Mouse (Mus musculus) layer of hippocampus, postnatal 14 days (tissue): ENCODE results near the gene Abcb8. TPM values are rescaled to one million over a fixed set of nuclear protein-coding genes. Genes with fewer than 3 reads are reported as not detected.

ENCODE experiments used
- DNase-seq, 2 experiments: peaks; one replicate each; pipeline ENCODE4 v3.0.0; 2021 to 2022; ENCODE audit warnings: low spot score in 2 of 2, mixed read lengths in 1 of 2
- total RNA-seq, 2 experiments: library from RNA; stranded (reverse); gene quantifications; 2 replicates each; pipeline ENCODE4 v1.2.3; 2021

The Abcb8 gene
- total RNA-seq, 2 experiments from 2014 or later = 43.0 to 54.1 TPM

- no peak for DNase-seq
Observed at GRCm38 (mm10) chr5:24365528-24365927, 27.9 kb upstream of the Abcb8 start.

DNA sequence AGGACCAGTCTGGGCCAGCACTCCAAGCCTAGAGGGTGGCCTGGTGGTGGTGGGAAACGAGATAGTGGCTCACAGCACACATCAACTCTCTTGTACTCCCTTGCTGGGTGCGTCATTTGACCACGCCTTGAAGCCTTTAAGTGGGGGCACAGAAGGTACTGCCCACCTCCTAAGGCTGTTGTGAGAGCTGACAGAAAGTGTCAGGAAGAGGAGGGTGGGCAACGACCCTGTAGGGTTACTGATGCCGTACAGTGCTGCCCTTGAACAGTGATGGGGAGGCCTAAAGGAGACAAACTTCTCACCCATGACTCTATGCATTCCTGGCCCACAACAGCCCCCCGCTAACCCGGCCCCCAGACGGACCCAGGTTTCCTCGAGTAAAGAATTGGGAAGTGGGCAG lies 27.0 kb upstream of the Abcb8 start:
- DNase-seq = no peak

DNA sequence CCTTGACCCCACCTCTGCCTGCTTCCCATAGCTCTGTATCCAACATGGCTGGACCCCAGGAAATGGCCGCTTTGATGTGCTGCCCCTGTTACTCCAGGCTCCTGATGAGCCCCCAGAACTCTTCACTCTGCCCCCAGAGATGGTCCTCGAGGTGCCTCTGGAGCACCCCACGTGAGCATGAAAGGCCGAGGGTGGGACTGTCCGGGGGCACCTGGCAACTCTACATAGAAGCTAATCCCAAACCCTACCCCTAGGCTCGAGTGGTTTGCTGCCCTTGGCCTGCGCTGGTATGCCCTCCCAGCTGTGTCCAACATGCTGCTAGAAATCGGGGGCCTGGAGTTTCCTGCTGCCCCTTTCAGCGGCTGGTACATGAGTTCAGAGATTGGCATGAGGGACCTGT lies 23.7 kb upstream of the Abcb8 start:
- no peak for DNase-seq

GRCm38 (mm10) chr5:24373807-24374206 lies 19.7 kb upstream of the Abcb8 start:
- no peak for DNase-seq

DNA sequence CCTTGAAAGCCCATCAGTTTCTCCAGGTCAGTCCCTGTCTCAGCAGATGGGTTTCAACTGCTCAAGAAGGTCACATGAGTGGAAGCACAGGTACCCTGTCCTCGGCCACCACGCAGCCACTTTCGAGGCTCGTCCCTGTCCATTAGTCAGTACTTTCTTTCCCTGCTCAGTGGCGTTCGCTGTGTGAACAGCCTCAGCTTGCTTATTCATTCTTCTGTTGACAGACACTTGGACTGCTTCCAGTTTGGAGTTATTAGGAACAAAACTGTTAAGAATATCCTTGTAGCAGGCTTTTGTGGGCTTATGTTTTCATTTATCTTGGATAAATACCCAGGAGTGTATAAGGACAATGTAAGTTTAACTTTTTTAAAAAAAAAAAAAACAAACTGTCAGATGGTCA lies 19.2 kb upstream of the Abcb8 start:
- DNase-seq = peak in 1 of 2 experiments; percentile 64

DNA sequence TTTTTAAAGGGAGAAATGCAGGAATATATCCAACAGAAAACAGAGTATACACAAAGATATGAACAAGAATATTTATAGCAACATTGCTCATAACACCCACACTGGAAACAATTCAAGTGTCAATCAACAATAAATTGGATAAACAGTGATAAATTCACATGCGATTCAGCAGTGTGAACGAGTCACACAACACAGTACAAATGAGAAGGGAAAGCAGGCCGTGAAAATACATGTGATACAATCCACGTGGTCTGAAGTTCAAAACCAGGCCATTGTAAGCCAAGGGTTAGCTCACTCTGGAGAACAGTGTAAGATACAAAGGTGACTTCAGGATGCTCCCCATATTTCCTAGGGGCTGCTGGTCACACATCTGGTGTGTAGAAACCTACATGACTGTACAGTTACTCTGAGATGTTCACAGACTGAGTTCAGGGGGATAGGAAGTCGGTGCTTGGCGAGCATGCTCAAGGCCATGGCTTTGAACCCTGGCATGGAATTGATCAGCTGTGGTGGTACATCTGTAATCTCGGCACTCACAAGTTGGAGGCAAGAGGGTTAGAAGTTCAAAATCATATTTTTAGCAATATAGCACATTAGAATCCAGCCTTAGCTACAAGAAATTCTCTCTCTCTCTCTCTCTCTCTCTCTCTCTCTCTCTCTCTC lies 18.7 kb upstream of the Abcb8 start:
- no peak for DNase-seq

- DNase-seq = no peak
Observed at GRCm38 (mm10) chr5:24378700-24379099, 14.8 kb upstream of the Abcb8 start.

DNA sequence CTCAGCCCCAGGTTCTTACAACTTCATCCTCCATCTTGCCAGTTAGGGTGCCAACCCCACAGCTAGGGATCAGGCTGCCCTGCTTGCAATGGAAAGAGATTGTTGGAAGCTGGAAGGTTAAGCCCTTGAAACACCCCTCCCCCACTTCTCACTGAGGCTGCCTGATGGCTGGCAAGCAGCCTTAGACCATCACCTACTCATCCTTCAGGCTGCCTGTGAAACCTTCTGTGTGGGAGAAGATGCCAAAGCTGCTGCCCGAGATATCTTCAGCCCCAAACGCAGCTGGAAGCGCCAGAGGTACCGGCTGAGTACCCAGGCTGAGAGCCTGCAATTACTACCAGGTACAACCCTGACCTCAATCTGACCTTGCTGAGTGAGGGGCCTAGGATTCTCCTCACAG lies 14.0 kb upstream of the Abcb8 start:
- DNase-seq = no peak

GRCm38 (mm10) chr5:24380499-24380898 lies 13.0 kb upstream of the Abcb8 start:
- no peak for DNase-seq

GRCm38 (mm10) chr5:24381486-24381885 lies 12.0 kb upstream of the Abcb8 start:
- DNase-seq = no peak

DNA sequence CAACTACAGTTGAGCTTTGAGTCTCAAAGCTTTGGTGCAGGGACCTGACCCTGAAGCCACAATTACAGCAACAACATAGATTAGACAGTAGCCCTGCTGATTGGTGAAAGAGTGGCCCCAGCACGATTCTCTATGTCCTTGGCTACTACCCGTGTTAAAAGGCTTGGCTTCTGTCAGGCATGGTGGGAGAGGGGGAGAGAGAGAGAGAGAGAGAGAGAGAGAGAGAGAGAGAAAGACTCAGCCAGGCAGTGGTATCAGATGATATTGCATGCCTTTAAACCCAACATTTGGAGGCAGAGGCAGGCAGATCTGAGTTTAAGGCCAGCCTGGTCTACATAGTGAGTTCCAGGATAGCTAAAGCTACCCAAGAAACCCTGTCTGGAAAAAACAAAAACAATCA lies 11.5 kb upstream of the Abcb8 start:
- DNase-seq = no peak

DNA sequence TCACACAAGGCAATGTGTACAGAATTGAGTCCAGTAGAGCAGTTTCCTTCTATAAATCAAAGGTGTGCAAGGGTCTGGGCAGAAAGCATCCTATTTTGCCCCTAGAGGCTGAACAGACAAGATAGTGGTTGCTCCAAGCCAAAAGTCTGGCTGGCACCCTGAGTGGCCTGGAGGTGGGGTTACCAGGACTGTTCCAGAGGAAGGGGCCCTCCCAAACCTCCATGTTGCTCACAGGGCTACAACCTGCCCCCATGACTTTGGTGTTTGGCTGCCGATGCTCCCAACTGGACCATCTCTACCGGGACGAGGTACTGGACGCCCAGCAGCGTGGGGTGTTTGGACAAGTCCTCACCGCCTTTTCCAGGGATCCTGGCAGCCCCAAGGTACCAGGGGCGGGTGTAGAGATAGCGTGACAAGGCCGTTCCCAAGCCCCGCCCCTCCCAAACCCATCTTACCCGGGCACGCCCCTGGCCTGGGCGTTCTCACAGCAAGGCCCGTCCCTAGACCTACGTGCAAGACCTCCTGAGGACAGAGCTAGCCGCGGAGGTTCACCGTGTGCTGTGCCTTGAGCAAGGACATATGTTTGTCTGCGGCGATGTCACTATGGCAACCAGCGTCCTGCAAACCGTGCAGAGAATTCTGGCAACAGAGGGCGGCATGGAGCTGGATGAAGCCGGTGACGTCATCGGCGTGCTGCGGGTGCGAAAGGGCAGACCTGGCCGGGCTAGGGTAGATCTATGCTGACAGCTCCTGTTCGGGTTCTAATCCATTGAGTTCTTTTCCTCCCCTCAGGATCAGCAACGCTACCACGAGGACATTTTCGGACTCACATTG lies 10.2 kb upstream of the Abcb8 start:
- peak; percentile 91 for DNase-seq

GRCm38 (mm10) chr5:24384407-24384806 lies 9.1 kb upstream of the Abcb8 start:
- DNase-seq = peak; percentile 32 to 51

GRCm38 (mm10) chr5:24385374-24385773 lies 8.1 kb upstream of the Abcb8 start:
- DNase-seq = no peak

DNA sequence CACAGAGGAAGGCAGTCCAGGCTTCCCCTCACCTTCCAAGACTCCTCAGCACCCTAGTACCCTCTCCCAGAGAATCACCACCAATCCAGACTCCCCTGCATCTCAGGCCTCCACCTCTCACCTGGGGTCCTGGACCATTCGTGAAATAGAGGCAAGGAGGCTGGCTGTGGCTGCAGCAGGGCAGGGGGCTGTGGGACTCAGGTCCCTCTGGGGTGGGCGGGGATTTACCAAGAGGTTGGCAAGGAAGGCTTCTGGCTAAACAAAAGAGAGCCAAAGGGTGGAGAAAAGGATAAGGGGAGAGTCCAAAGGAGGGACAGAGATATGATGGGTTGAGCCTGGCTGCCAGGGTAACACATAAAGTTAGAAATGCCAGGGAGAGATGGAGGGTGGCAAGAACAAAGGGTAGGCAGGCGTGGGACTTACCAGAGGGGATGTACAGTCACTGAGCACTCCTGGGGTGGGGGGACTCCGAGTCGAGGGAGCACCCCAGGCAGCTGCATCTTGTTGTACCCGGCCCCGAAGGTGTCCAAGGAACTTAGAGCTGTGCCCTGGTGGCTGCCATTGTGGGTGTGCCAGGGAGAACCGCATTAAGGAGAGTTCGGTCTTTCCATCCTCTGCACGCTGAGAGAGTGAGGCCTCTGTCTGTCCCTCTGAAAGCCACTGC lies 7.4 kb upstream of the Abcb8 start:
- DNase-seq = no peak

- DNase-seq = peak; percentile 34 to 46
Observed at GRCm38 (mm10) chr5:24387264-24388241, 5.9 kb upstream of the Abcb8 start.

GRCm38 (mm10) chr5:24388246-24388915 lies 5.1 kb upstream of the Abcb8 start:
- no peak for DNase-seq

- no peak for DNase-seq
Observed at GRCm38 (mm10) chr5:24389011-24389657, 4.3 kb upstream of the Abcb8 start.

GRCm38 (mm10) chr5:24389658-24390020 lies 3.8 kb upstream of the Abcb8 start:
- no peak for DNase-seq

DNA sequence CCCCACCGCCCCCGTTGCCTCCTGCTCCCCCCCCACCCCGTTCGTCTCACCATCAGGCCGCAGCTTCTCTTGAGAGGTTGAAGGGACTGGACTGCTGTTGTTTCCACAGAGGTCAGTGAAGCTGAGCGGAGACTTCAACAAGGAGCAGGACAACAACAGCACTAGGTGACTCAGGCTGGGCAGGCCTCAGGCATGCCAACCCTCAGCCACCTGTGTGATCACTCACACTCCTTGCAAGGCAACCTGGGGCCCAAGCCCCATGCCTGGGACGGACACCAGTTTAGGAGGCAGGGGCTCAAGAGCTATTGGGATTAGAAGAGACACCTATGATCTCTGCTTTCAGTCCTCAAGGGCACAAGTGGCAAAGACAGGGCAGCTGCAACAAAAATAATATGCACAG lies 1.6 kb upstream of the Abcb8 start, which contains the start of gene Atg9b:
Atg9b (minus strand) TSS at position 280 of the 400 bp plus-strand sequence.
- no peak for DNase-seq
